Mouse (Mus musculus) forebrain, embryonic 16.5 days (tissue): Measurements from ENCODE around the gene Extl2. TPM values are rescaled to one million over a fixed set of nuclear protein-coding genes. Genes with fewer than 3 reads are reported as not detected.
A peak's percentile ranks its signal among the peaks of the same experiment; 100 is the strongest.

Source experiments
- ATAC-seq: fragments of 200-750 bp; cut with Nextera tagmentation; 2 replicates; pipeline ENCODE4 v1.8.0; 2017; ENCODE audit warnings: mild to moderate bottlenecking, moderate library complexity
- H3K27ac ChIP-seq: fragments of 300-500 bp; sonication (generic); 2 replicates; pipeline ENCODE4 v1.5.1; 2014; ENCODE audit warnings: low read length, control low read depth
- H3K27me3 ChIP-seq: fragments of 300-500 bp; sonication (generic); replicated peaks from 2 replicates; pipeline ENCODE4 v1.6.1; 2014; ENCODE audit warnings: low read length; ENCODE audit not compliant: control insufficient read depth, insufficient read depth
- H3K36me3 ChIP-seq: fragments of 300-500 bp; sonication (generic); 2 replicates; pipeline ENCODE4 v1.6.1; 2014; ENCODE audit not compliant: control insufficient read depth, insufficient read depth
- H3K4me1 ChIP-seq: fragments of 300-500 bp; sonication (generic); replicated peaks from 2 replicates; pipeline ENCODE4 v1.6.1; 2014; ENCODE audit warnings: low read length; ENCODE audit not compliant: control insufficient read depth, insufficient read depth
- H3K4me2 ChIP-seq: fragments of 300-500 bp; sonication (generic); 2 replicates; pipeline ENCODE4 v1.6.1; 2014; ENCODE audit warnings: mild to moderate bottlenecking, low read length, control low read depth
- H3K4me3 ChIP-seq: fragments of 300-500 bp; sonication (generic); replicated peaks from 2 replicates; pipeline ENCODE4 v1.5.1; 2014; ENCODE audit warnings: mild to moderate bottlenecking, low read length, control low read depth
- H3K9ac ChIP-seq: fragments of 300-500 bp; sonication (generic); replicated peaks from 2 replicates; pipeline ENCODE4 v1.6.1; 2014; ENCODE audit warnings: low read depth, low read length, control low read depth
- H3K9me3 ChIP-seq: fragments of 300-500 bp; sonication (generic); 2 replicates; pipeline ENCODE4 v1.6.1; 2016; ENCODE audit warnings: low read length; ENCODE audit not compliant: control insufficient read depth
- WGBS: fragments of 180-500 bp; shearing (Covaris S2); extraction: QIAGEN DNeasy Blood & Tissue Kit; methylation state at CpG from one replicate; pipeline ENCODE4 v1.1.7; 2014; 5-methylcytosine and 5-hydroxymethylcytosine counted together
- polyA plus RNA-seq: library from polyadenylated mRNA; unstranded; fragments of >200 nt; fragmentation: Nextera tagmentation; extraction: Ambion mirVana; gene quantifications from 2 replicates; pipeline ENCODE4 v1.2.1, GENCODE M21; 2015

Gene Extl2
- polyA plus RNA-seq, 1 experiment from 2014 or later = 24.3 TPM

- peak overlapping the region; percentile 74 for H3K4me2 ChIP-seq
- peaks cover 5% of the 10 kb centered on the region; the same call in 1 of the 2 replicates for H3K36me3 ChIP-seq
- no peaks in the 10 kb centered on the region for H3K27me3 ChIP-seq
- WGBS = 8% methylated on average over 12 of the region's 12 CpGs
- H3K4me3 ChIP-seq = peak overlapping the region; percentile 93
- H3K9me3 ChIP-seq = no peaks in the 10 kb centered on the region
- H3K4me1 ChIP-seq = peaks cover 31% of the 10 kb centered on the region
- H3K9ac ChIP-seq = peak overlapping the region; percentile 84
- ATAC-seq = no peak
- H3K27ac ChIP-seq = peak overlapping the region; percentile 77; the same call in 1 of the 2 replicates
Measured at GRCm38 (mm10) chr3:116006284-116006977, 831 bp upstream of the Extl2 start.

- Histone ChIP-seq H3K27me3 (no peaks in the 10 kb centered on the region), H3K9me3 (no peaks in the 10 kb centered on the region), H3K9ac (peak overlapping the region; percentile 84), H3K36me3 (peaks cover 5% of the 10 kb centered on the region; the same call in 1 of the 2 replicates), H3K4me3 (peak overlapping the region; percentile 93), H3K27ac (peak overlapping the region; percentile 77), H3K4me1 (peaks cover 31% of the 10 kb centered on the region), H3K4me2 (peak overlapping the region; percentile 74)
- peak; percentile 55 for ATAC-seq
- WGBS = 0% methylated on average over 12 of the region's 12 CpGs
Measured at GRCm38 (mm10) chr3:116007941-116008440, 729 bp downstream of the Extl2 start.

- Histone ChIP-seq H3K9me3 (no peaks in the 10 kb centered on the region), H3K4me2 (no peak overlapping the region), H3K27me3 (no peaks in the 10 kb centered on the region), H3K9ac (no peak overlapping the region), H3K36me3 (no peaks in the 10 kb centered on the region), H3K27ac (no peak overlapping the region), H3K4me3 (no peak overlapping the region), H3K4me1 (peaks cover 28% of the 10 kb centered on the region)
- no peak for ATAC-seq
- 84% methylated on average over 17 of the region's 17 CpGs for WGBS
Measured at GRCm38 (mm10) chr3:116009622-116010344, 2.5 kb downstream of the Extl2 start.

- H3K4me2 ChIP-seq = no peak overlapping the region
- WGBS = 95% methylated on average over 6 of the region's 6 CpGs
- no peak overlapping the region for H3K9ac ChIP-seq
- no peak overlapping the region for H3K4me3 ChIP-seq
- no peak overlapping the region for H3K27ac ChIP-seq
- H3K27me3 ChIP-seq = no peaks in the 10 kb centered on the region
- no peaks in the 10 kb centered on the region for H3K9me3 ChIP-seq
- H3K4me1 ChIP-seq = peaks cover 7% of the 10 kb centered on the region
- no peaks in the 10 kb centered on the region for H3K36me3 ChIP-seq
- no peak for ATAC-seq
Measured at GRCm38 (mm10) chr3:116014901-116015300, 7.6 kb downstream of the Extl2 start.

GRCm38 (mm10) chr3:116016116-116016515, 8.9 kb downstream of the Extl2 start:
- H3K9ac ChIP-seq = no peak overlapping the region
- peak overlapping the region; percentile 56 for H3K27ac ChIP-seq
- H3K36me3 ChIP-seq = no peaks in the 10 kb centered on the region
- H3K9me3 ChIP-seq = no peaks in the 10 kb centered on the region
- H3K4me3 ChIP-seq = no peak overlapping the region
- H3K4me1 ChIP-seq = peaks cover 4% of the 10 kb centered on the region; the same call in 1 of the 2 replicates
- 73% methylated on average over 13 of the region's 13 CpGs for WGBS
- peak; percentile 80 for ATAC-seq
- H3K4me2 ChIP-seq = no peak overlapping the region
- H3K27me3 ChIP-seq = no peaks in the 10 kb centered on the region

GRCm38 (mm10) chr3:116018606-116019005, 11.3 kb downstream of the Extl2 start:
- Histone ChIP-seq H3K9me3 (no peaks in the 10 kb centered on the region), H3K4me2 (no peak overlapping the region), H3K4me1 (peaks cover 4% of the 10 kb centered on the region; the same call in 1 of the 2 replicates), H3K27ac (no peak overlapping the region), H3K4me3 (no peak overlapping the region), H3K36me3 (no peaks in the 10 kb centered on the region), H3K27me3 (no peaks in the 10 kb centered on the region), H3K9ac (no peak overlapping the region)
- no peak for ATAC-seq
- WGBS = 66% methylated on average over 4 of the region's 4 CpGs

GRCm38 (mm10) chr3:116019136-116019535, 11.9 kb downstream of the Extl2 start:
- 93% methylated on average over 5 of the region's 5 CpGs for WGBS
- no peak for ATAC-seq

GRCm38 (mm10) chr3:116024236-116024635, 17.0 kb downstream of the Extl2 start:
- Histone ChIP-seq H3K4me1 (no peaks in the 10 kb centered on the region), H3K4me3 (no peak overlapping the region), H3K9ac (no peak overlapping the region), H3K9me3 (no peaks in the 10 kb centered on the region), H3K4me2 (no peak overlapping the region), H3K27ac (no peak overlapping the region), H3K36me3 (peaks cover 3% of the 10 kb centered on the region), H3K27me3 (no peaks in the 10 kb centered on the region)
- no peak for ATAC-seq
- WGBS = 94% methylated on average over 12 of the region's 12 CpGs

More at GRCm38 (mm10) chr3:116019136-116019535, 11.9 kb downstream of the Extl2 start:
- Histone ChIP-seq H3K36me3 (no peaks in the 10 kb centered on the region), H3K27me3 (no peaks in the 10 kb centered on the region), H3K4me2 (no peak overlapping the region), H3K4me1 (peaks cover 4% of the 10 kb centered on the region; the same call in 1 of the 2 replicates), H3K9ac (no peak overlapping the region), H3K4me3 (no peak overlapping the region), H3K9me3 (no peaks in the 10 kb centered on the region), H3K27ac (no peak overlapping the region)

- 57% methylated on average over 5 of the region's 5 CpGs for WGBS
- Histone ChIP-seq H3K4me3 (no peak overlapping the region), H3K9me3 (no peaks in the 10 kb centered on the region), H3K27me3 (no peaks in the 10 kb centered on the region), H3K4me2 (no peak overlapping the region), H3K36me3 (peaks cover 3% of the 10 kb centered on the region), H3K9ac (no peak overlapping the region), H3K4me1 (no peaks in the 10 kb centered on the region), H3K27ac (no peak overlapping the region)
- peak; percentile 45; the same call in 1 of the 2 replicates for ATAC-seq
Measured at GRCm38 (mm10) chr3:116024669-116025068, 17.4 kb downstream of the Extl2 start.
